ENCODE assay signal across 8 mouse cellular contexts in genomic region chr5:36988781-36989624, GRCm38 (mm10). TPM values are rescaled to one million over a fixed set of nuclear protein-coding genes. Genes with fewer than 3 reads are reported as not detected.
A peak's percentile ranks its signal among the peaks of the same experiment; 100 is the strongest.
DNase-seq lines count a peak whose midpoint lies in the region; ATAC-seq and TF ChIP-seq lines count a peak whose summit lies in the region.

Gene Wfs1, minus strand, starts transcription at chr5:36989205.

- no peaks in the 10 kb centered on the region for H3K9me3 ChIP-seq in E14TG2a.4 (ENCODE audit: low read length)
- no peaks in the 10 kb centered on the region for H3K9me3 ChIP-seq in forebrain, embryonic 16.5 days (ENCODE audit: control insufficient read depth, low read length)
- H3K9me3 ChIP-seq in liver, postnatal 0 days (ENCODE audit: low read length), result no peaks in the 10 kb centered on the region
- no peaks in the 10 kb centered on the region for H3K9me3 ChIP-seq in neural tube, embryonic 13.5 days

- peak within 1 kb of the TSS; percentile 62 for H3K9ac ChIP-seq in forebrain, embryonic 16.5 days (replicated peaks; ENCODE audit: low read depth, low read length)
- peak within 1 kb of the TSS; percentile 75 for H3K9ac ChIP-seq in liver, postnatal 0 days (replicated peaks)
- H3K9ac ChIP-seq in neural tube, embryonic 13.5 days, result peak within 1 kb of the TSS; percentile 77

- TF ChIP-seq EP300 in liver, postnatal 0 days (IDR thresholded peaks at IDR 0.05; ENCODE audit: low read depth), result no peak

- H3K36me3 ChIP-seq in E14TG2a.4 (ENCODE audit: insufficient read depth, low read length), result no peaks in the 10 kb centered on the region
- H3K36me3 ChIP-seq in forebrain, embryonic 16.5 days (ENCODE audit: control insufficient read depth, insufficient read depth), result no peaks in the 10 kb centered on the region
- H3K36me3 ChIP-seq in liver, postnatal 0 days (replicated peaks; ENCODE audit: insufficient read depth, low read length), result no peaks in the 10 kb centered on the region
- no peaks in the 10 kb centered on the region for H3K36me3 ChIP-seq in neural tube, embryonic 13.5 days

- H3K27ac ChIP-seq in forebrain, embryonic 16.5 days (ENCODE audit: low read length), result no peak within 1 kb of the TSS
- H3K27ac ChIP-seq in liver, postnatal 0 days (ENCODE audit: low read depth), result no peak within 1 kb of the TSS
- H3K27ac ChIP-seq in neural tube, embryonic 13.5 days (replicated peaks), result peak within 1 kb of the TSS; percentile 62; the same call in 1 of the 2 replicates

- peaks cover 19% of the 10 kb centered on the region for H3K4me1 ChIP-seq in E14TG2a.4 (replicated peaks; ENCODE audit: low read depth, low read length)
- peaks cover 12% of the 10 kb centered on the region for H3K4me1 ChIP-seq in forebrain, embryonic 16.5 days (replicated peaks; ENCODE audit: control insufficient read depth, insufficient read depth, low read length)
- H3K4me1 ChIP-seq in liver, postnatal 0 days (ENCODE audit: insufficient read depth), result peaks cover 5% of the 10 kb centered on the region; the same call in 1 of the 2 replicates
- peaks cover 17% of the 10 kb centered on the region for H3K4me1 ChIP-seq in neural tube, embryonic 13.5 days (replicated peaks)

- peaks cover 21% of the 10 kb centered on the region for H3K27me3 ChIP-seq in E14TG2a.4 (ENCODE audit: insufficient read depth, low read length)
- no peaks in the 10 kb centered on the region for H3K27me3 ChIP-seq in forebrain, embryonic 16.5 days (replicated peaks; ENCODE audit: control insufficient read depth, insufficient read depth, low read length)
- no peaks in the 10 kb centered on the region for H3K27me3 ChIP-seq in liver, postnatal 0 days (ENCODE audit: insufficient read depth, low read length)
- no peaks in the 10 kb centered on the region for H3K27me3 ChIP-seq in neural tube, embryonic 13.5 days

- intact Hi-C loops in heart, postnatal 25 days (cut with DNase I), result no loop called here

- 1% methylated on average over 58 of the region's 60 CpGs for WGBS in forebrain, embryonic 16.5 days
- under 1% methylated on average over 58 of the region's 60 CpGs for WGBS in liver, postnatal 0 days (ENCODE audit: insufficient replicate concordance)
- WGBS in neural tube, embryonic 13.5 days, result under 1% methylated on average over 60 of the region's 60 CpGs

- peak within 1 kb of the TSS; percentile 91 for H3K4me3 ChIP-seq in E14TG2a.4 (replicated peaks; ENCODE audit: low read length)
- H3K4me3 ChIP-seq in forebrain, embryonic 16.5 days (replicated peaks; ENCODE audit: low read length), result peak within 1 kb of the TSS; percentile 71
- H3K4me3 ChIP-seq in liver, postnatal 0 days (ENCODE audit: low read depth, low read length), result peak within 1 kb of the TSS; percentile 67
- H3K4me3 ChIP-seq in neural tube, embryonic 13.5 days, result peak within 1 kb of the TSS; percentile 64

- peak; percentile 94 for DNase-seq in cerebellum, adult 11 months
- peak; percentile 97 for DNase-seq in heart, postnatal 25 days (ENCODE audit: low spot score)
- DNase-seq in layer of hippocampus, adult 11-12 months (ENCODE audit: low spot score), result peak; percentile 97
- DNase-seq in liver, postnatal 0 days, result peak; percentile 92
- peak; percentile 92 for DNase-seq in telencephalon, adult 2 months (ENCODE audit: low read depth, low spot score)

- peak; percentile 98 for ATAC-seq in forebrain, embryonic 16.5 days
- peak; percentile 99 for ATAC-seq in liver, postnatal 0 days
- peak; percentile 98 for ATAC-seq in neural tube, embryonic 13.5 days (ENCODE audit: low read depth)

- no peak for TF ChIP-seq CTCF in E14TG2a.4 (conservative IDR thresholded peaks at IDR 0.05; ENCODE audit: low read length)
- TF ChIP-seq CTCF in liver, postnatal 0 days (IDR thresholded peaks at IDR 0.05; ENCODE audit: low read depth), result peak; percentile 25

- peak within 1 kb of the TSS; percentile 67 for H3K4me2 ChIP-seq in forebrain, embryonic 16.5 days (ENCODE audit: low read length)
- peak within 1 kb of the TSS; percentile 93 for H3K4me2 ChIP-seq in liver, postnatal 0 days (ENCODE audit: low read depth, low read length)
- peak within 1 kb of the TSS; percentile 96 for H3K4me2 ChIP-seq in neural tube, embryonic 13.5 days

RNA-seq across cellular contexts. Expression of gene Wfs1, which starts in this region (rescaled TPM):
- 8.5 and 10.7 TPM in 2 replicates for polyA plus RNA-seq in forebrain, embryonic 16.5 days (2015; fragmentation: Nextera tagmentation; extraction: Ambion mirVana)
- total RNA-seq in heart, postnatal 25 days (2021), result 100 to 1,000 TPM in 1 of 2 experiments, 10 to 100 TPM in 1; 79.0 to 107 TPM
- polyA plus RNA-seq in liver, postnatal 0 days (2015; fragmentation: Nextera tagmentation; extraction: Ambion mirVana), result 1.7 and 1.9 TPM in 2 replicates
- 8.4 TPM in 2 replicates for polyA plus RNA-seq in neural tube, embryonic 13.5 days (2015; fragmentation: Nextera tagmentation; extraction: Ambion mirVana)
